Mouse (Mus musculus) thymus, postnatal 10 days (tissue): ENCODE results near the gene Ddx43.

Source experiments
- DNase-seq, 2 experiments: peaks; one replicate each; pipeline ENCODE4 v3.0.0; 2021; ENCODE audit warnings: low spot score in 2 of 2

Gene Ddx43

DNA sequence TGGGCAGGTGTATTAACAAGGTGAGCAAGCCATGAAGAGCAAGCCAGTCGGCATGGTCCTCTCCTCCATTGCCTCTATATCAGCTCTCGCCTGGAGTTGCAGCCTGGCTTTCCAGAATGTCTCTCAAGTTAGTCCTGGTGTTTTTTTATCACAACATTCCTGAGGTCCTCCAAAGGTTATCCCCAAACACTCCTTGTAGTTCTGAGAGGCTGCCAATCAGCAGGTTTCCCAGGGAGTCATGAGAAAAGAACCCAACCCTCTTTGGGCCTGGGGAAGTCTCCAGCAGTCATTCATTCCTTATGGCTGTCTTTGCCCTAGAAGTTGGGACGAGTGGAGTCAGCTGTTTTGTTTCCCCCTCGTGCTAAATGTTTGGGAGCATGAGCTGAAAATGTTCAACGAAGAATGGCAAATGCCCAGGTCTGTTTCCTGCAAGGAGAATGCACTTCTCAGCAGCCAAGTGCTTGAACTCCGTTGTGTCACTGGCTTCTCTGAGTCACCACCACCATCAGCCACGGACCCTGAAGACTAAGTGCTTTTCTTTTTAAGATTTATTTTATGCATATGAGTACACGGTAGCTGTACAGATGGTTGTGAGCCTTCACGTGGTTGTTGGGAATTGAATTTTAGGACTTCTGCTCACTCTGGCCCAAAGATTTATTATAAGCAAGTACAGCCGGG lies 22.6 kb upstream of the Ddx43 start:
- DNase-seq, result no peak

DNA sequence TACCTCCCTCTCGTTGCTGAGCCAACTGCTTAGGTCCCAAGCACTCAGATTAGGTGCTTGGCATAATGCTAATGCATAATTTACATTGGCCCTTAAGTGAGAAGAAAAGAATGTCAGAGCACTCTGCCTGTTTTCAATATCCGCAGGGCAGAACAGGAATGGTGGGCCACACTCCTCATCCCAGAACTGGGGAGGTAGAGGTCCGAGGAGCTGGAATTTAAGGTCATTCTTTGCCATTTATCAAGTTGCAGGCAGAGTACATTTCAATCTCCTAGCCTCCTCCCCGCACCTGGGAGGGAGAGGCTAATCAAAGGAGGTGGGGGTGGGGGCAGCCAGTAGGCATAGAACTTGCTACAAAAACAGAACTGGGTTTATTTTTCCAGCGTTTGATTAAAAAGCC lies 21.2 kb upstream of the Ddx43 start:
- DNase-seq, result no peak

DNA sequence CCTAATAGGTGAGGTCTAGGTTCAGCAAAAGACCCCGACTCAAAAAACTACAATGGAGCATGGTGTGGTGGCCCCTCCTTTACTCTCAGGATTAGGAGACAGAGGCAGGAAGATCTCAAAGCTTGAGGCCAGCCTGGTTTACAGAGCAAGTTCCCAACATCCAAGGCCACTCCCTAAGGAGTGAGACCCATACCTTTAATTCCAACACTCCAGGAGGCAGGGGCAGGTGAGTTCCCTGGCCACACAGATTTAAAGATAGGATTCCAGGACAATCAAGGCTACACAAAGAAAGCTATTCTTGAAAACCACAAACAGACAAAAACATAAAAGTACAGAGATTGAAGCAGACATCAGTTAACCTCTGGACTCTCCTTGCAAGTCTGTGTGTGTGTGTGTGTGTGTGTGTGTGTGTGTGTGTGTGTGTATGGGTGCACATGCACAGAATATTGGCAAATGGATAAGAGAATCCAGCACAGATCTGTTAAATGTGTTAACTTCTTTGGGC lies 20.6 kb upstream of the Ddx43 start:
- DNase-seq, result no peak

DNA sequence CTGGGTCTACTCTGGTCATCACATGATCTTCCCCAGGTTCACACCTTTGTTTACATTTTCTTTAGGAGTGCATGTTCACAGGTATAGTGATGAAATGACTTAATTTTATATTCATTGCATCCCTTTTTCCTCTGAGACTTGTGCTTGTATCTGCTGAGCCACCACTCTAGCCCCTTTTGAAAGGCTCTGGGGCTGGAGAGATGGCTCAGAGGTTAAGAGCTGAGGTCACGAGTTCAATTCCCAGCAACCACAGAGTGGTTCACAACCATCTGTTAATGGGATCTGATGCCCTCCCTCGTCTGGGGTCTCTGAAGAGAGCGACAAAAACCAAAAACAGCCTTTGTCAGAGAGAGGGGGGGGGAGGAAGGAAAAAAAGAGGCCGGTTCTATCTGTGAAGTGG lies 20.1 kb upstream of the Ddx43 start:
- DNase-seq, result no peak

- DNase-seq, result no peak
Measured at GRCm38 (mm10) chr9:78377546-78377945, 18.0 kb upstream of the Ddx43 start.

GRCm38 (mm10) chr9:78378113-78378785 lies 17.3 kb upstream of the Ddx43 start, which contains the start of gene Ooep:
Gene Ooep (minus strand): TSS chr9:78378725.
- DNase-seq, result no peak

DNA sequence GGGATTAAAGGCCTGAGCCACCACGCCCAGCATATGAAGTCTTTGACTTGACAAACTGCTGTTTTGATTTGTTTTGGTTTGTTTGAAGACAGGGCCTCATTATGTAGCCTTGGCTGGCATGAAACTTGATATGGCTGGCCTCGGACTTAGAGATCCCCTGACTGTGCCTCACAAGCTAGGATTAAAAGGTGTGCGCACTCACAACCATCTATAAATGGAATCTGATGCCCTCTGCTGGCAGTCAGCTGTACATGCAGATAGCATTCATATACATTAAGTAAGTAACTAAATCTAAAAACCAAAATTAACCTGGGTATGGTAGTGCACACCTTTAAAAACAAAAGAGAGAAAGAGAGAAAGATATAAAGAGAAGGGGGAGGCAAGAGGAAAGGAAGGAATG lies 9.7 kb upstream of the Ddx43 start:
- DNase-seq, result peak in 1 of 2 experiments; percentile 5

DNA sequence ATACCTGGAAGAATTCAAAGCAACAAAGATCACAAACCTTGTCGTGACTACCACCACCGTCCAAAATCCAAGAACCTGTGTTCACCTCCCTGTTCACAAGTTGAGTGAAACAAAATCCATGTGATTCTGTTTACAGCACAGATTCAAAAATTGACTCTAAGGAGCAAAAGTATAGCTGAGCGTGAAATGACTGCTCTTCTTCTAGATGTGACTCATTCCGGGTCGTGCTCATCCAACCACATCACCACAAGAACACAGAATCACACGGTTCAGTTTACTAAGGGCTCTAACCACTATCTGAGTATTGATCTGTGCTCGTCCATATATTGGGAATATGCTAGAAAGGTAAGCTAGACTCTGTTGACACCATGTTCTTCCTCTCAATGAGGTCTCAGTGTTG lies 8.6 kb upstream of the Ddx43 start:
- DNase-seq, result no peak

DNA sequence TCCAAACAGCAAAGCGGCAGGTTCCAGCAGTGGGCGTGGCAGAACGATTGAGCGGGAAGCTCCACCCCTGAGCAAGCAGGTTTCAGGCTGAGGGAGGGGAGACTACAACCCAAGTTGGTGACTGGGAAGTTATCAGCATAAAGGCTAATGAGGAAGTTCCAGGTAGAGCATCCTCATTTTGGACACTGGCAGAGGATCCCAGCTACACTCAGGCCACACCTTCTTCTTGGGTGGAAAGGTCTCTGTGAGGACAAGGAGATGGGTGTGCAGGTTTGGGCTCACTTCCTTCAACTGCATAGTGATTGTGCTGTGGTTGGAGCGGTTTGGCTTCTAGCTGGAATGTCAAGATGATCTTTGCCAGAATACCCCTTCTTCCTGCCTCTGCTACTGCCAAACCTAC lies 5.6 kb upstream of the Ddx43 start:
- DNase-seq, result no peak

DNA sequence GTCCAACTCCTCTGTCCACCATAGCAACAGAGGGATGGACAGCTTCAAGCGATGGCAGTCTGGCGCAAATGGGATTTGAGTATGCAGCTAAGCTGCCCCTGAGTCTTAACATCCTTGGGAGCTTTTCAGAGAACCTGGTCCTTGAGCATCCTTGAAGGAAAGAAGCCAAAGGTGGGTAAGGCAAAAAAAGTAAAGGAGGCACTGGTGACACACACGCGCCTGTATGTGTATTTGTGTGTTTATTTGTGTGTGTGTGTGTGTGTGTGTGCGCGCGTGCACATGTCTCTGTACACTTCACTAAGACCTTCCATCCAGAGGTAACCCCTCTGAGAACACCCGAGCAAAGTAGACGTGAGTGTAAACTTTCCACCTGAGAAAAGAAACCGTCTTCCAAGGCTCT lies 1.8 kb upstream of the Ddx43 start:
- no peak for DNase-seq

- DNase-seq, result no peak
Measured at GRCm38 (mm10) chr9:78394602-78395001, 975 bp upstream of the Ddx43 start.

DNA sequence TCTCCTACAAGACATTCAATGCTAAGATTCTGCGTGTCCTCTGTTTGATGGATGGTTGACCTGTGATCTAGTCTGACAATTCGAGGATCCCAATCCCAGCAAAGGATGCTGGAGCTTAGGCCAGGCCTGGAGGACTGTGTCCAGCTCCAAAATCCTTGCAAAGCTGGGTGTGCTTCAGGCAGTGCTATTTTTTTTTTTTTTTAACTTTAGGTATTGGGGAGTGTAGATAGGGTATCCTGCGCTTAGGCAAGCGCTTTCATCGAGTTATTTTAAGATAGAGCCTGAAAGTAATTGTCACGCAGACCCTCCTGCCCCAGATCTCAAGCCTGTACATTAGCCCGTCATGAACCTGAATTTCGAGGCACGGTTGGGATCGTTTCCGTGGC lies 340 bp upstream of the Ddx43 start:
- DNase-seq, result no peak

DNA sequence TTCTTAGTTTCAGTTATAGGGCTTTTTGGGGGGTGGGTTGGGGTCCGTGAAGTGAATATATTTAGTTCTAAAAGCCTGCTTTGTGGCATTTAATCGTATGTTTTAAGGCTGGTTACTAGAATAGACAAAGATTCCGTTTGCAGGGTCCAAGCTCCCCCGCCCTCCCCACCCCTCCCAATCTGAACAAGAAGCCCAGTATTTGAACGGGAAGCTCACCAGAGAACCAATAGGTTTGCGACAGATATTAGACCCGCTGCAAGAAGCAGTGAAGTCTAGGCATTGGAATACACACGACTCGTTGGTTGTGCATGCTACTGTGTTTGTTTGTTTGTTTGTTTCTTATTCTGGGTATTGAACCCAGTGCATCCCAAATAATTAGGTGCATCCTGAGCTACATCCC lies 940 bp downstream of the Ddx43 start:
- no peak for DNase-seq

- DNase-seq, result no peak
Measured at GRCm38 (mm10) chr9:78400570-78400969, 5.0 kb downstream of the Ddx43 start.

- DNase-seq, result no peak
Measured at GRCm38 (mm10) chr9:78401596-78401995, 6.0 kb downstream of the Ddx43 start.

- peak in 1 of 2 experiments; percentile 3 for DNase-seq
Measured at GRCm38 (mm10) chr9:78427362-78427781, 31.8 kb downstream of the Ddx43 start.

DNA sequence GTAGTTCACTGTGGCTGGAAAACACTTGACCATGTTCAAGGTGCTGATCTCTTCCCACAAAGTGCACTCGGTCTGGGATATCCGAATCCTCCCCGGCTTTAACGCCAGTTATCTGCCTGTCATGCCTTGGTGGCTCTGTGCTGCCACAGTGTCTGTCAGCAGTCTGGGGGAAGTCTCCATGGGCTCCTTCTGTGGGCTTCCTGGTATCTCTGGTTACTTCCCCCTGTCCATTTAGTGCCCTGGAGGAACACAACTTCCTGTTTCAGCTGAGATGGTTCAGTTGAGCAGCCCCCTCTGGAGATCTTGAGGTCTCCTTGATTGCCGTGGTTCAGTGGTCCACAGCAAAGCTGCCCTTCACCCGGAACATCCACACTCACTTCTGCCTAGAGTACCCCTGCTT lies 32.6 kb downstream of the Ddx43 start:
- no peak for DNase-seq

DNA sequence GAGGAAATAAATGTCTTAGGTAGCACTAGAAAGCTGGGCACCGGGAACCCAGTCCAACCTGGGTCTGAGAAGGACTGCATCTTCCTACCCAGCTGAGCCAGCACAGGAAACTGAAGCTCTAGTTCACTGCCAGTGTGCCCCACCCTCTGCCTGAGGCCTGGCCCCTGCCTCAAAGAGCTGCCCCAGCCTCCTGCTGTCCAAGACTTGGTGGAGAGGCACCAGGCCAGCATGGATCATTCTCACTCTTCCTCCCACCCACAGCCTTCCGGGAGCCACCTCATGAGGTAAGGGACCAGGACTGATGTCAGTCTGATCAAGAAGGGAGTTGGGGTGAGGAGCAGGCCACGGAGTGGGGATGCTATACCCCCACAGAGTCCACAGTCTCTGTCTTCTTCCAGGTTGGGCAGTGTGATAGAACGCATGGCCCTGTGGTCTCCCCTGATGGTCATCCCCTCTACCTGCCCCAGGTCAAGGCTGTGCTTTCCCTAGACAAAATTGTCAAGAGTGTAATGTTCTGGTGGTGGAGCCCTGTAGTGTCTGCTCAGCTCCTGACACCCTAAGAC lies 33.4 kb downstream of the Ddx43 start:
- no peak for DNase-seq

DNA sequence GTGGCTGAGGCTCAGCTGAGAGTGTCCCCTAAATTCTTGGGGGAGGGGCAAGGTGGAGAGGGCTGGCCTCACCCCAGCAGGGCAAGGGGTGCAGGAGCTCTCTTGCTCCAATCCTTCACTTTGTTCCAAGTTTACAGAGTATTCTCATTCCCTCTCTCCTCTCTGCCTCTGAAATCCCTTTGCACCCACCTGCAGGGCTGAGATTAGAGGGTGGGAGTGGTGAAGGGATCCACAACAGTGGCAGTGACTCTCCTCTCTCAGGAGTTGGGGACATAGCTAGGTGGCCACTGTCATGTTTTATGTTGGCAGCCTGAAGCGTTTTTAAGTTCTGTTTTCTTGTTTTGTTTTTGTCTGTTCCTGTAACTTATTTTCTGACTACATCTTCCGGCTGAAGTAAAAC lies 34.0 kb downstream of the Ddx43 start:
- DNase-seq, result no peak

- DNase-seq, result no peak
Measured at GRCm38 (mm10) chr9:78430486-78430885, 34.9 kb downstream of the Ddx43 start.

GRCm38 (mm10) chr9:78432471-78432870 lies 36.9 kb downstream of the Ddx43 start:
- DNase-seq, result no peak

DNA sequence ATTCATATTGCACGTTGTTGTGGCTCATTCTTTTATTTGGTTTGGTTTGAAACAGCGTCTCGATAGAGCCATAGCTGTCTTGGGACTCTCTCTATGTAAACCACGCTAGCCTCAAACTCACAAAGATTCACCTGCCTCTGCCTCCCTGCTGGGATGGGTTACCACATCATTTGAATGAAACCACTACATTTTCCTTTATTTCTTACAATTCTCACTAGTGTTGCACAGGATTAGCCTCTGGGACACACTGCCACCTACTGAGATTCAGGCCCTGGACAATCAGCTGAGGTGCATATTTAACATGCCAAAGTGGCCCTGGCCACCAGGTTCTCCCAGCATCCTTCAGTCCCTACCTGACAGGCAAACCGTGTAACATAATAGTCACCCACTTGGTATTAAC lies 43.8 kb downstream of the Ddx43 start:
- no peak for DNase-seq

DNA sequence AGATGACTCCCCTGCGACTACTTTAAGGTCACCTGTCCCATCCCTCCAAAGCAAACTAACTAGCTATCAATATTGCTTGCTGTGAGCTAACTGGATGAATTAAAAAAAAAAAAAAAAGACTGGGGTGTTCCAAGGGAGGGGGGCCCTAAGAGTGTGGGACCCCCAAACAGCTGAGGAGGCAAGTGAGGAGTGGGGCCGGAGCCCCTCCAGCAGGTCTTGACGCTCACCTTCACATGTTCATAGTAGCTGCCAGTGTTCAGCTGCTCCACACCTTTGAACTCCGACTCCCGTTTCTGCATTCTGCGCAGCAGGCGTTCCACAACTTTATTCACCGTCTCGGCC lies 46.6 kb downstream of the Ddx43 start:
- no peak for DNase-seq
